In the genomic region with DNA sequence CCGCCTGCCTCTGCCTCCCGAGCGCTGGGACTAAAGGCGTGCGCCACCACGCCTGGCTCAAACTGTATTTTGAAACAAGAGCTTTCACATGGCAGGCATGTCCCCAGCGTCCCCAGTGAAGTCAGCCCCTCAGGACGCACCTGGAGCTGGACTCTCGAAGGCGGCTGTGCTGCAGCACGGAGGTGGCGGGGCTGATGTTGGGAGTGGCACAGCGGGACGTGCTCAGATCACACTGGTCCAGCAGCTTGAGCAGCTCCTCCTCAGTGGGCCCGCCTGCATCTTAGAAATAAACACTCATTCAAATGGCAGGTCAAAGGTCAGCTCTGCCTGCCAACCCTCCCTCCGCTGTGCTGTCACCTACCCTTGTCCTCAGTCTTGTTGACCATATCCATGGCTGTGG, we compare ENCODE assay signal across 13 mouse cellular contexts. TPM values are rescaled to one million over a fixed set of nuclear protein-coding genes. Genes with fewer than 3 reads are reported as not detected.
A peak's percentile ranks its signal among the peaks of the same experiment; 100 is the strongest.
DNase-seq lines count a peak whose midpoint lies in the region; ATAC-seq lines count a peak whose summit lies in the region.
"Had no signal": no experiment of that assay in that cellular context is flagged by ENCODE, and none has a peak within 500 bp of the region (broad histone marks: within the 10 kb centered on the region; RNA-seq: fewer than 3 reads in every experiment).

No protein-coding gene starts in this region.

- no peak for DNase-seq in hindbrain, embryonic 11.5 days (ENCODE audit: low spot score)
- peak; percentile 15 for DNase-seq in R1 (ENCODE audit: low read depth, low spot score)
- DNase-seq in layer of hippocampus, adult 9-11 months, result no peak
- DNase-seq in left cerebral cortex, adult 18-20 months (ENCODE audit: low spot score in 2 of 2), result no peak
- DNase-seq: cerebellum, postnatal 14 days; forebrain, postnatal 0 days; gastrocnemius, postnatal 14 days; lung, adult 2 months had no signal

- H3K27me3 ChIP-seq in hindbrain, embryonic 15.5 days, result no peaks in the 10 kb centered on the region
- H3K27me3 ChIP-seq in hindbrain, embryonic 11.5 days (ENCODE audit: control insufficient read depth, insufficient read depth, low read length), result no peaks in the 10 kb centered on the region
- no peaks in the 10 kb centered on the region for H3K27me3 ChIP-seq in liver, embryonic 15.5 days

- H3K4me2 ChIP-seq in hindbrain, embryonic 15.5 days, result no peak overlapping the region
- H3K4me2 ChIP-seq in hindbrain, embryonic 11.5 days (replicated peaks; ENCODE audit: low read depth, low read length), result no peak overlapping the region
- peak overlapping the region; percentile 47 for H3K4me2 ChIP-seq in liver, embryonic 15.5 days

- H3K27ac ChIP-seq in hindbrain, embryonic 15.5 days (replicated peaks), result no peak overlapping the region
- no peak overlapping the region for H3K27ac ChIP-seq in hindbrain, embryonic 11.5 days (ENCODE audit: low read depth, low read length)
- peak overlapping the region; percentile 96 for H3K27ac ChIP-seq in liver, embryonic 15.5 days (replicated peaks)
- H3K27ac ChIP-seq: limb, embryonic 10.5 days had no signal

- no peaks in the 10 kb centered on the region for H3K9me3 ChIP-seq in hindbrain, embryonic 15.5 days
- no peaks in the 10 kb centered on the region for H3K9me3 ChIP-seq in hindbrain, embryonic 11.5 days (ENCODE audit: control insufficient read depth, low read length)
- no peaks in the 10 kb centered on the region for H3K9me3 ChIP-seq in liver, embryonic 15.5 days (replicated peaks)
- H3K9me3 ChIP-seq: G1E; limb, embryonic 10.5 days had no signal

- whole genome bisulfite sequencing in hindbrain, embryonic 15.5 days, result 93% methylated on average over 16 of the region's 16 CpGs
- 87% methylated on average over 16 of the region's 16 CpGs for WGBS in hindbrain, embryonic 11.5 days
- 79% methylated on average over 16 of the region's 16 CpGs for WGBS in liver, embryonic 15.5 days (ENCODE audit: insufficient replicate concordance)

- 0 out of 2 replicates have a peak, but pooled peaks have one; percentile 30 for ATAC-seq in hindbrain, embryonic 15.5 days (ENCODE audit: low FRiP score, low read depth)
- no peak for ATAC-seq in hindbrain, embryonic 11.5 days (ENCODE audit: low FRiP score)
- ATAC-seq in erythroblast, adult 5-6 weeks (replicated peaks; ENCODE audit: low FRiP score, poor library complexity, severe bottlenecking), result peak; percentile 32; the same call in 1 of the 2 replicates
- ATAC-seq in liver, embryonic 15.5 days (ENCODE audit: insufficient read depth), result peak; percentile 58
- ATAC-seq: forebrain, postnatal 0 days had no signal

- peaks cover 65% of the 10 kb centered on the region for H3K36me3 ChIP-seq in hindbrain, embryonic 15.5 days
- H3K36me3 ChIP-seq in hindbrain, embryonic 11.5 days (ENCODE audit: control insufficient read depth, insufficient read depth, low read length), result peaks cover 13% of the 10 kb centered on the region; the same call in 1 of the 2 replicates
- H3K36me3 ChIP-seq in liver, embryonic 15.5 days (replicated peaks), result peaks cover 76% of the 10 kb centered on the region

- H3K4me3 ChIP-seq in hindbrain, embryonic 15.5 days, result no peak overlapping the region
- no peak overlapping the region for H3K4me3 ChIP-seq in hindbrain, embryonic 11.5 days (ENCODE audit: low read depth, low read length)
- no peak overlapping the region for H3K4me3 ChIP-seq in liver, embryonic 15.5 days (replicated peaks)
- H3K4me3 ChIP-seq: limb, embryonic 10.5 days had no signal

- no peaks in the 10 kb centered on the region for H3K4me1 ChIP-seq in hindbrain, embryonic 15.5 days (replicated peaks)
- H3K4me1 ChIP-seq in hindbrain, embryonic 11.5 days (replicated peaks; ENCODE audit: control insufficient read depth, insufficient read depth, low read length), result no peaks in the 10 kb centered on the region
- peaks cover 31% of the 10 kb centered on the region for H3K4me1 ChIP-seq in liver, embryonic 15.5 days (replicated peaks)
- H3K4me1 ChIP-seq: limb, embryonic 10.5 days had no signal

- no peak overlapping the region for H3K9ac ChIP-seq in hindbrain, embryonic 15.5 days
- H3K9ac ChIP-seq in hindbrain, embryonic 11.5 days (ENCODE audit: low read depth, low read length), result no peak overlapping the region
- no peak overlapping the region for H3K9ac ChIP-seq in liver, embryonic 15.5 days
- H3K9ac ChIP-seq: forebrain, postnatal 0 days had no signal

RNA-seq across cellular contexts. Expression of a gene that starts 33.7 kb away (rescaled TPM):
- 48.3 and 53.3 TPM in 2 replicates for polyA plus RNA-seq in hindbrain, embryonic 15.5 days (2015; fragmentation: Nextera tagmentation; extraction: Ambion mirVana)
- polyA plus RNA-seq in hindbrain, embryonic 11.5 days (2014; fragmentation: Nextera tagmentation; extraction: Ambion mirVana), result 36.7 and 39.7 TPM in 2 replicates
- total RNA-seq in erythroblast, adult 5-6 weeks (2015; ENCODE audit: low replicate concordance), result 2.3 and 3.8 TPM in 2 replicates
- total RNA-seq in erythroblast, adult 5-6 weeks (2017; ENCODE audit: low replicate concordance), result 4.6 and 8.1 TPM in 2 replicates
- polyA plus RNA-seq in liver, embryonic 15.5 days (2015; fragmentation: Nextera tagmentation; extraction: Ambion mirVana), result 9.4 and 11.7 TPM in 2 replicates
- total RNA-seq in left cerebral cortex, adult 18-20 months (2021), result 10 to 100 TPM; 75.5 to 79.8 TPM
